Mouse (Mus musculus): ENCODE measurements around the gene Psma1.

Gene Psma1

GRCm38 (mm10) chr7:114276005-114276752, at the start of gene Psma1:
Gene Psma1, minus strand, starts transcription at chr7:114276118.
- DNase-seq (ENCODE audit: low spot score), result peak; percentile 83

GRCm38 (mm10) chr7:114323527-114323926, 47.6 kb upstream of the Psma1 start:
- DNase-seq (ENCODE audit: low spot score), result no peak

GRCm38 (mm10) chr7:114322531-114323441, 46.9 kb upstream of the Psma1 start:
- DNase-seq (ENCODE audit: low spot score), result no peak

- DNase-seq (ENCODE audit: low spot score), result no peak
These were observed 45.9 kb upstream of the Psma1 start for GRCm38 (mm10) chr7:114321694-114322372.

GRCm38 (mm10) chr7:114317896-114318295, 42.0 kb upstream of the Psma1 start:
- no peak for DNase-seq (ENCODE audit: low spot score)

GRCm38 (mm10) chr7:114317389-114317792, 41.5 kb upstream of the Psma1 start:
- DNase-seq (ENCODE audit: low spot score), result no peak

GRCm38 (mm10) chr7:114316361-114316871, 40.5 kb upstream of the Psma1 start:
- no peak for DNase-seq (ENCODE audit: low spot score)

- DNase-seq (ENCODE audit: low spot score), result no peak
These were observed 35.3 kb upstream of the Psma1 start for GRCm38 (mm10) chr7:114311209-114311608.

- no peak for DNase-seq (ENCODE audit: low spot score)
These were observed 33.1 kb upstream of the Psma1 start for GRCm38 (mm10) chr7:114309020-114309419.

- DNase-seq (ENCODE audit: low spot score), result no peak
These were observed 25.4 kb upstream of the Psma1 start for GRCm38 (mm10) chr7:114301293-114301782.

- no peak for DNase-seq (ENCODE audit: low spot score)
These were observed 24.9 kb upstream of the Psma1 start for GRCm38 (mm10) chr7:114300782-114301181.

GRCm38 (mm10) chr7:114299247-114299646, 23.3 kb upstream of the Psma1 start:
- no peak for DNase-seq (ENCODE audit: low spot score)

GRCm38 (mm10) chr7:114294698-114295097, 18.8 kb upstream of the Psma1 start:
- no peak for DNase-seq (ENCODE audit: low spot score)

GRCm38 (mm10) chr7:114293903-114294302, 18.0 kb upstream of the Psma1 start:
- DNase-seq (ENCODE audit: low spot score), result no peak

GRCm38 (mm10) chr7:114292501-114292971, 16.6 kb upstream of the Psma1 start:
- no peak for DNase-seq (ENCODE audit: low spot score)

- no peak for DNase-seq (ENCODE audit: low spot score)
These were observed 15.8 kb upstream of the Psma1 start for GRCm38 (mm10) chr7:114291461-114292335.

- DNase-seq (ENCODE audit: low spot score), result no peak
These were observed 14.2 kb upstream of the Psma1 start for GRCm38 (mm10) chr7:114290078-114290506.

GRCm38 (mm10) chr7:114284296-114284910, 8.5 kb upstream of the Psma1 start:
- no peak for DNase-seq (ENCODE audit: low spot score)

GRCm38 (mm10) chr7:114283006-114283405, 7.1 kb upstream of the Psma1 start:
- DNase-seq (ENCODE audit: low spot score), result no peak

- no peak for DNase-seq (ENCODE audit: low spot score)
These were observed 5.8 kb upstream of the Psma1 start for GRCm38 (mm10) chr7:114281671-114282070.

Measured in urinary bladder, postnatal 10 days (tissue).